Mouse (Mus musculus) testis, adult 2 months (tissue): ENCODE measurements around the gene Mef2b.

Experiments used
- CTCF ChIP-seq: fragments of 200-500 bp; IDR thresholded peaks from 2 replicates; pipeline ENCODE4 v1.5.1; 2012; ENCODE audit warnings: low read depth, mild to moderate bottlenecking, inconsistent platforms, low read length, moderate library complexity; ENCODE audit not compliant: control insufficient read depth, insufficient read depth, insufficient replicate concordance
- POLR2A ChIP-seq: fragments of 200-500 bp; IDR thresholded peaks from 2 replicates; pipeline ENCODE4 v1.6.1; 2012; ENCODE audit warnings: low read depth, mild to moderate bottlenecking, inconsistent platforms, low read length, moderate library complexity; ENCODE audit not compliant: control insufficient read depth

GRCm38 (mm10) chr8:70111192-70111795, 28.2 kb upstream of the Mef2b start:
- peak; percentile 41; the same call in 1 of the 2 replicates for TF ChIP-seq POLR2A
- TF ChIP-seq CTCF, result no peak
